15 mouse cellular contexts compared by ENCODE assay signal in the genomic region with DNA sequence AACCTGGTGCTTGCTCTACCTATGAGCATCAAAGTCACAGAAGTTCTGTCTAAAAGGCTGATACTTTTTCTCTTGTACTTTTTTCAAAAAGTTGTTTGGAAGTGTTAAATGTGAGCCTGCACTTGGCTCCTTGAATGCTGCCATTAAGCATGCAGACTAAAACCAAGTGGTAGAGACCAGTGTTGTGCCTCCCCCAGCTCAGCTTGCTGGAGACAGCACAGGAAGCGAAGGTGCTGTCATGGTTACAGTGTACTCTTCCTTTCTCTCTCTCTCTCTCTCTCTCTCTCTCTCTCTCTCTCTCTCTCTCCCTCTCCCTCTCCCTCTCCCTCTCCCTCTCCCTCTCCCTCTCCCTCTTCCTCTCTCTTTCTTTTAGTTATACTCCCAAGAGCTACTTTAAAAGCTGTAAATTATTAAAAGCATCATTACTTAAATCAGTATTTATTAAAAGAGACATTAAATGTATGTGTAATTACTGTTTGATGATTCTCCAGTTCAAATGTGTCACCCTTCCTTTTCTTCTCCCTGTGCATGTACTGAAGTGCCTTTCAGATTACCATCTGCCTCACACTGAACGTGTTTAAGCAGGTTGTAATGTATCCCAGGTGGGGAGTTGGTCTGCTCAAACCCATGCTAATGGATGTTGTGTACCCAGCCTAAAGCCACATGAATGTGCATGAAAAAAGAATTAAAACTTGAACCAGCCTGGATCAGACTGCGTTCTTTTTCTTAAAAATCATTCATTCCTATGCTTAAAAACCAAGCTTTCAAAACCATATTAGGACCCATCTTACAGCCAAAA. TPM values are rescaled to one million over a fixed set of nuclear protein-coding genes. Genes with fewer than 3 reads are reported as not detected.
A peak's percentile ranks its signal among the peaks of the same experiment; 100 is the strongest.
DNase-seq lines count a peak whose midpoint lies in the region; ATAC-seq lines count a peak whose summit lies in the region.
"Had no signal": no experiment of that assay in that cellular context is flagged by ENCODE, and none has a peak within 500 bp of the region (broad histone marks: within the 10 kb centered on the region; RNA-seq: fewer than 3 reads in every experiment).

No protein-coding gene starts in this region.

- no peak overlapping the region for H3K9ac ChIP-seq in forebrain, embryonic 14.5 days (ENCODE audit: low read length)
- H3K9ac ChIP-seq in forebrain, embryonic 12.5 days, result no peak overlapping the region
- H3K9ac ChIP-seq in kidney, embryonic 14.5 days (ENCODE audit: low read depth, low read length), result no peak overlapping the region
- H3K9ac ChIP-seq: liver, embryonic 14.5 days had no signal

- no peaks in the 10 kb centered on the region for H3K27me3 ChIP-seq in forebrain, embryonic 14.5 days (replicated peaks; ENCODE audit: control insufficient read depth, insufficient read depth, low read length)
- H3K27me3 ChIP-seq in forebrain, embryonic 12.5 days, result no peaks in the 10 kb centered on the region
- H3K27me3 ChIP-seq in kidney, embryonic 14.5 days (ENCODE audit: control insufficient read depth, insufficient read depth, low read length), result no peaks in the 10 kb centered on the region

- 66% methylated on average over 3 of the region's 3 CpGs for WGBS in forebrain, embryonic 14.5 days
- WGBS in forebrain, embryonic 12.5 days, result 74% methylated on average over 3 of the region's 3 CpGs
- WGBS in kidney, embryonic 14.5 days, result 59% methylated on average over 3 of the region's 3 CpGs

- no peak overlapping the region for H3K4me3 ChIP-seq in forebrain, embryonic 14.5 days (ENCODE audit: low read depth, low read length)
- H3K4me3 ChIP-seq in forebrain, embryonic 12.5 days (replicated peaks), result no peak overlapping the region
- H3K4me3 ChIP-seq in kidney, embryonic 14.5 days (ENCODE audit: low read length), result no peak overlapping the region

- H3K27ac ChIP-seq in forebrain, embryonic 14.5 days (ENCODE audit: low read depth, low read length), result no peak overlapping the region
- no peak overlapping the region for H3K27ac ChIP-seq in forebrain, embryonic 12.5 days
- no peak overlapping the region for H3K27ac ChIP-seq in kidney, embryonic 14.5 days (ENCODE audit: low read depth, low read length)
- H3K27ac ChIP-seq: liver, embryonic 14.5 days had no signal

- no peaks in the 10 kb centered on the region for H3K4me1 ChIP-seq in forebrain, embryonic 14.5 days (ENCODE audit: control insufficient read depth, insufficient read depth, low read length)
- peaks cover 14% of the 10 kb centered on the region for H3K4me1 ChIP-seq in forebrain, embryonic 12.5 days
- H3K4me1 ChIP-seq in kidney, embryonic 14.5 days (ENCODE audit: control insufficient read depth, insufficient read depth, low read length), result peaks cover 19% of the 10 kb centered on the region

- H3K4me2 ChIP-seq in forebrain, embryonic 14.5 days (ENCODE audit: low read length), result no peak overlapping the region
- H3K4me2 ChIP-seq in forebrain, embryonic 12.5 days, result no peak overlapping the region
- no peak overlapping the region for H3K4me2 ChIP-seq in kidney, embryonic 14.5 days (replicated peaks; ENCODE audit: low read depth, low read length)

- no peak for DNase-seq in forebrain, embryonic 14.5 days (ENCODE audit: low spot score)
- no peak for DNase-seq in kidney, postnatal 4 days
- peak; percentile 27 for DNase-seq in CD4-positive, CD25-positive, alpha-beta regulatory T cell, adult 2 months (ENCODE audit: low read depth, low spot score)
- peak; percentile 2 for DNase-seq in induced T-regulatory cell, adult 2 months (ENCODE audit: low read depth)
- DNase-seq in cerebellum, adult 18-20 months, result no peak
- DNase-seq in adrenal gland, adult 2 months, result no peak
- DNase-seq: B cell, adult 2 months; kidney, adult 11 months; left cerebral cortex, postnatal 4 days; lung, postnatal 36 days; right cerebral cortex, adult 18-20 months had no signal

- H3K36me3 ChIP-seq in forebrain, embryonic 14.5 days (ENCODE audit: control insufficient read depth, insufficient read depth, low read length), result no peaks in the 10 kb centered on the region
- H3K36me3 ChIP-seq in forebrain, embryonic 12.5 days (replicated peaks), result no peaks in the 10 kb centered on the region
- H3K36me3 ChIP-seq in kidney, embryonic 14.5 days (ENCODE audit: control insufficient read depth, insufficient read depth, low read length), result no peaks in the 10 kb centered on the region

- H3K9me3 ChIP-seq in forebrain, embryonic 14.5 days (replicated peaks; ENCODE audit: control insufficient read depth, low read length), result no peaks in the 10 kb centered on the region
- no peaks in the 10 kb centered on the region for H3K9me3 ChIP-seq in forebrain, embryonic 12.5 days
- H3K9me3 ChIP-seq in kidney, embryonic 14.5 days (ENCODE audit: control insufficient read depth, low read length), result no peaks in the 10 kb centered on the region

- peak; percentile 59; the same call in 1 of the 2 replicates for ATAC-seq in forebrain, embryonic 14.5 days
- no peak for ATAC-seq in forebrain, embryonic 12.5 days (ENCODE audit: low FRiP score)
- peak; percentile 66; the same call in 1 of the 2 replicates for ATAC-seq in kidney, embryonic 14.5 days (ENCODE audit: low FRiP score, low TSS enrichment)

RNA-seq across cellular contexts. Expression of gene Pkp4, which starts 43.2 kb away (rescaled TPM):
- 24.6 and 25.7 TPM in 2 replicates for polyA plus RNA-seq in forebrain, embryonic 14.5 days (2014; fragmentation: Nextera tagmentation; extraction: Ambion mirVana)
- polyA plus RNA-seq in forebrain, embryonic 12.5 days (2016; fragmentation: Nextera tagmentation; extraction: Ambion mirVana), result 19.0 and 20.1 TPM in 2 replicates
- 29.7 and 31.1 TPM in 2 replicates for polyA plus RNA-seq in kidney, embryonic 14.5 days (2014; fragmentation: Nextera tagmentation; extraction: Ambion mirVana)
- total RNA-seq in adrenal gland, adult 2 months (2021), result 10 to 100 TPM; 55.4 to 65.8 TPM
- polyA plus RNA-seq in adrenal gland, adult 2 months (2012; rRNA removed), result 36.8 and 47.0 TPM in 2 replicates

RNA-seq across cellular contexts. Expression of gene Ccdc148, which starts 43.3 kb away (rescaled TPM):
- 1.8 and 2.5 TPM in 2 replicates for polyA plus RNA-seq in forebrain, embryonic 14.5 days (2014; fragmentation: Nextera tagmentation; extraction: Ambion mirVana)
- polyA plus RNA-seq in forebrain, embryonic 12.5 days (2016; fragmentation: Nextera tagmentation; extraction: Ambion mirVana), result 2.4 TPM in 2 replicates
- polyA plus RNA-seq in kidney, embryonic 14.5 days (2014; fragmentation: Nextera tagmentation; extraction: Ambion mirVana), result 1.0 and 1.2 TPM in 2 replicates
- total RNA-seq in adrenal gland, adult 2 months (2021), result 1 to 10 TPM; 1.1 to 1.3 TPM
- 0.02 and 0.06 TPM in 2 replicates for polyA plus RNA-seq in adrenal gland, adult 2 months (2012; rRNA removed)
- total RNA-seq: common myeloid progenitor, adult 5-6 weeks had no signal

Comparison
In these comparisons a context has a peak if more than half of its experiments do, and no peak if none do; other contexts are left out.
1. DNase-seq: peak in CD4-positive, CD25-positive, alpha-beta regulatory T cell, adult 2 months (single experiment) and induced T-regulatory cell, adult 2 months (single experiment); none in forebrain, embryonic 14.5 days (single experiment), kidney, postnatal 4 days (0 of 2), cerebellum, adult 18-20 months (0 of 2) and adrenal gland, adult 2 months (single experiment).